Mouse (Mus musculus) testis, adult 2 months (tissue): ENCODE measurements around the gene Meis3.

ENCODE experiments used
- CTCF ChIP-seq: fragments of 200-500 bp; IDR thresholded peaks from 2 replicates; pipeline ENCODE4 v1.5.1; 2012; ENCODE audit warnings: low read depth, mild to moderate bottlenecking, inconsistent platforms, low read length, moderate library complexity; ENCODE audit not compliant: control insufficient read depth, insufficient read depth, insufficient replicate concordance
- POLR2A ChIP-seq: fragments of 200-500 bp; IDR thresholded peaks from 2 replicates; pipeline ENCODE4 v1.6.1; 2012; ENCODE audit warnings: low read depth, mild to moderate bottlenecking, inconsistent platforms, low read length, moderate library complexity; ENCODE audit not compliant: control insufficient read depth

DNA sequence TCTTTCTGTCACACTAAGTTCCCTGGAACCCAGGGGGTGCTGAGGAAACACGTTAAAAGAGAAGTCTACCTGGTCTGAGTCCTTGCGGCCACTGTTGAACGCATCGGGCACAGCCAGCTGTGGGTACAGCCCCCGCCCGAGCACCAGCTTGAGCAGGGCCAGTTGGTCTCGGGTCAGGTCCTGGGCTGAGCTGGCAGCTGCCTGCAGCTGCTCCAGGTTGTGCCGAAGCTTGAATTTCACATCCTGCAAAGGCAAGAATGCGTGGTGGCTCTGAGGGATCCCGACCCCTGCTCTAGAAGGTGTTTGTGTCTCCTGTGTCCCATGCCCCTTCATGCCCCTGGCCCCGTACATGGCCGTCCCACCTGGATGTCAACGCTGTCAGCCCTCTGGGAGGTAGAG is 28.6 kb downstream of the Meis3 start:
- no peak for TF ChIP-seq POLR2A
- no peak for TF ChIP-seq CTCF
